Mouse (Mus musculus): ENCODE data around the gene Nanog.

Nanog gene

GRCm38 (mm10) chr6:122762480-122762879 is 55.2 kb downstream of the Nanog start:
- DNase-seq (ENCODE audit: inconsistent ontology term) = no peak

GRCm38 (mm10) chr6:122762952-122763700 is 55.8 kb downstream of the Nanog start:
- DNase-seq (ENCODE audit: inconsistent ontology term) = no peak

GRCm38 (mm10) chr6:122763844-122764445 is 56.7 kb downstream of the Nanog start:
- no peak for DNase-seq (ENCODE audit: inconsistent ontology term)
